Mouse (Mus musculus) neural tube, embryonic 14.5 days (tissue): ENCODE results near the gene Cldn7. TPM values are rescaled to one million over a fixed set of nuclear protein-coding genes. Genes with fewer than 3 reads are reported as not detected.
"Not testable (repeated sequence)": the region's sequence is repeated elsewhere in the genome, so short reads cannot be mapped to it uniquely, and the experiment has no call there.

Experiments used
- ATAC-seq: fragments of 200-750 bp; cut with Nextera tagmentation; 2 replicates; pipeline ENCODE4 v1.8.0; 2017; ENCODE audit warnings: low read depth, mild to moderate bottlenecking, moderate TSS enrichment, moderate library complexity
- H3K27ac ChIP-seq: fragments of 300-500 bp; sonication (generic); 2 replicates; pipeline ENCODE4 v1.5.1; 2014; ENCODE audit warnings: low read depth, mild to moderate bottlenecking, control low read depth, low read length, moderate library complexity, mixed read lengths
- H3K27me3 ChIP-seq: fragments of 300-500 bp; sonication (generic); 2 replicates; pipeline ENCODE4 v1.6.1; 2014; ENCODE audit warnings: low read length; ENCODE audit not compliant: control insufficient read depth, insufficient read depth
- H3K36me3 ChIP-seq: fragments of 300-500 bp; sonication (generic); 2 replicates; pipeline ENCODE4 v1.6.1; 2014; ENCODE audit warnings: low read length, mixed read lengths; ENCODE audit not compliant: control insufficient read depth, insufficient read depth
- H3K4me1 ChIP-seq: fragments of 300-500 bp; sonication (generic); 2 replicates; pipeline ENCODE4 v1.6.1; 2014; ENCODE audit warnings: low read length; ENCODE audit not compliant: control insufficient read depth, insufficient read depth
- H3K4me2 ChIP-seq: fragments of 300-500 bp; sonication (generic); 2 replicates; pipeline ENCODE4 v1.6.1; 2014; ENCODE audit warnings: mild to moderate bottlenecking, low read depth, low read length, control low read depth
- H3K4me3 ChIP-seq: fragments of 300-500 bp; sonication (generic); 2 replicates; pipeline ENCODE4 v1.5.1; 2014; ENCODE audit warnings: low read depth, low read length, control low read depth, mixed read lengths
- H3K9ac ChIP-seq: fragments of 300-500 bp; sonication (generic); replicated peaks from 2 replicates; pipeline ENCODE4 v1.6.1; 2014; ENCODE audit warnings: low read depth, mild to moderate bottlenecking, control low read depth, low read length, mixed read lengths
- H3K9me3 ChIP-seq: fragments of 300-500 bp; sonication (generic); 2 replicates; pipeline ENCODE4 v1.6.1; 2016; ENCODE audit warnings: low read length; ENCODE audit not compliant: control insufficient read depth
- WGBS: fragments of 180-500 bp; shearing (Covaris S2); extraction: QIAGEN DNeasy Blood & Tissue Kit; methylation state at CpG from one replicate; pipeline ENCODE4 v1.1.7; 2014; 5-methylcytosine and 5-hydroxymethylcytosine counted together
- polyA plus RNA-seq: library from polyadenylated mRNA; unstranded; fragments of >200 nt; fragmentation: Nextera tagmentation; extraction: Ambion mirVana; gene quantifications from 2 replicates; pipeline ENCODE4 v1.2.1, GENCODE M21; 2014

The Cldn7 gene
- polyA plus RNA-seq, 1 experiment from 2014 or later = 0.33 TPM

DNA sequence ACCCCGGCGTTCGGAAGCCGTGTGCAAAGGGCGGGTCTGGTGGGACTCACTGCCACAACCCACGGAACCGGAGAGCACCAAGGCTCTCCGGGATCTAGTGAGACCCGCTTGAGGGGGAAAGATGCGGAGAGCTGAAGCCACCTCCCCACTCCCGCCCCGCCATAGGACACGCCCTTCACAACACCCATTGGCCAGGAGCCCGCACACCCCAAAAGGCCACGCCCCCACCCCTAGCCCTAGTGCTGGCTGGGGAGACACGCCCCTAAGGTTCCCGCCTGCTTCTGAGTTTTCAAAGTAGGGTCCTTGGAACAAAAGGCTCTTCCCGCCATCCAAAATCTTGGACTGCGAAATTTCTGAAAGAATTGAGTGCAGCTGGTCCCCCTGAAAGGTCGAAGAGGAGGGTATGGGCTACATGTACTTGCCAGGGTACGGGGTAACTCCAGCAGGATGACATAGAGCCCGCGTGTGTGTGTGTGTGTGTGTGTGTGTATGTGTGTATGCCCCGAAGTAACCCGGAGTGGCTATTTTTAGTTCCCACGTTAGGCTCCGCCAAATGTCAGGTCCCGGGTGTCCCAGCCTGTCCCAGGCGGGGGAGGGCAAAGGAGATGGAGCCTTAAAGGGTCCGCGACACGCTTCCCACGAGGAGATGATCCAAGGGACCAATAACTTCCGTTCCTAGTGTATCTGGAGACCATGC, 16.4 kb upstream of the Cldn7 start, which contains the start of gene Slc2a4:
TSS of gene Slc2a4 (minus strand) at position 123 of the 697 bp plus-strand sequence.
- Histone ChIP-seq H3K4me3 (peak within 1 kb of the TSS; percentile 38), H3K36me3 (no peaks in the 10 kb centered on the region), H3K4me2 (peak within 1 kb of the TSS; percentile 50), H3K27ac (no peak within 1 kb of the TSS), H3K9me3 (no peaks in the 10 kb centered on the region), H3K9ac (peak within 1 kb of the TSS; percentile 39; the same call in 1 of the 2 replicates), H3K27me3 (peaks cover 3% of the 10 kb centered on the region; the same call in 1 of the 2 replicates), H3K4me1 (peaks cover 4% of the 10 kb centered on the region; the same call in 1 of the 2 replicates)
- WGBS = under 1% methylated on average over 34 of the region's 34 CpGs
- peak; percentile 95 for ATAC-seq

DNA sequence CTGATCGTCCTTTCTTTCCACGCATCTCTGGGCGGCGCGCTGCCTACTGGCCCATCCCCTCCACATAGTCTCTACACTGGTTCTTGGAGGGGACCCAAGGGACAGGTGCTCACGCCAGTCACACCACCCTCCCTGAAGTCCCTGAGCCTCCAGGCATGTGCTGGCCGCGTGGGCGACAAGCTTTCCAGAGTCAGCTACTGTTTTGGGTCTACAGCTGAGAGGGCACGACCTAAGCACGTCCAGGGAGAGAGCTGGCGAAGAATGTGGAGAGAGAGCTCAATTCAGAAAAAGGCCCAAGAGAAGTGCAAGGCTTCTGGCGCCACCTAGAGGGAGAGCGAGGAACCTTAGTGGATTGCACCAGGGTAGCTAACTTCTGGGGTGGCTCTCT, 15.8 kb upstream of the Cldn7 start:
- Histone ChIP-seq H3K4me3 (peak overlapping the region; percentile 38; the same call in 1 of the 2 replicates), H3K36me3 (no peaks in the 10 kb centered on the region), H3K4me2 (peak overlapping the region; percentile 50), H3K27me3 (peaks cover 3% of the 10 kb centered on the region; the same call in 1 of the 2 replicates), H3K27ac (no peak overlapping the region), H3K4me1 (peaks cover 4% of the 10 kb centered on the region; the same call in 1 of the 2 replicates), H3K9me3 (no peaks in the 10 kb centered on the region), H3K9ac (no peak overlapping the region)
- WGBS = under 1% methylated on average over 14 of the region's 14 CpGs
- ATAC-seq = peak; percentile 52; the same call in 1 of the 2 replicates

DNA sequence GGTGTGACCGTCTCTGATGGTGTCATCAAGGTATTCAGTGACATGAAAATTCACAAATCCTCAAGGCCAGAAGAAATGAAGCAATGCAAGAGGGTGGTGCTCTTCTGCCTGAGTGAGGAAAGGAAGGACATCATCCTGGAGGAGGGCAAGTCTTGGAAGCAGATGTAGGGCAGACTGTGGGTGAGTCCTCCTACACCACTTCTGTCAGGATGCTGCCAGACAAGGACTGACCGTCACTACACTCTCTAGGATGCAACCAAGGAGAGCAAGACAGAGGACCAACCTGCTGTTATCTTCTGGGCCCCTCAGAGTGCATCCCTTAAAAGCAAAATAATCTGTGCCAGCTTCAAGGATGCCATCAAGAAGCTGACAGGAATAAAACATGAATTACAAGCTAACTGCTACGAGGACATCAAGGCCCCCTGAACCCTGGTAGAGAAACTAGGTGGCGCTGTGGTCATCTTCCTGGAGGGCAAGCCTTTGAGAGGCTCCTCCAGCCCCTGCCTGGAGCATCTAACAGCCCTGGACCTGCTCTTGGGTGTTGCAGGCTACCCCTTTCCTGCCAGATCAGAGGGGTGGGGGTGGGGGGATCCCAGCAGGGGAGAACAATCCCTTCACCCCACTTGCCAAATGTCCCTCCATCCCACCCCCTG, 13.6 kb upstream of the Cldn7 start:
- no peak for ATAC-seq
- Histone ChIP-seq H3K27ac (no peak overlapping the region), H3K4me3 (no peak overlapping the region), H3K9ac (no peak overlapping the region), H3K9me3 (no peaks in the 10 kb centered on the region), H3K27me3 (peaks cover 3% of the 10 kb centered on the region; the same call in 1 of the 2 replicates), H3K4me1 (peaks cover 4% of the 10 kb centered on the region; the same call in 1 of the 2 replicates), H3K4me2 (no peak overlapping the region), H3K36me3 (no peaks in the 10 kb centered on the region)
- WGBS = 44% methylated on average over 4 of the region's 4 CpGs

DNA sequence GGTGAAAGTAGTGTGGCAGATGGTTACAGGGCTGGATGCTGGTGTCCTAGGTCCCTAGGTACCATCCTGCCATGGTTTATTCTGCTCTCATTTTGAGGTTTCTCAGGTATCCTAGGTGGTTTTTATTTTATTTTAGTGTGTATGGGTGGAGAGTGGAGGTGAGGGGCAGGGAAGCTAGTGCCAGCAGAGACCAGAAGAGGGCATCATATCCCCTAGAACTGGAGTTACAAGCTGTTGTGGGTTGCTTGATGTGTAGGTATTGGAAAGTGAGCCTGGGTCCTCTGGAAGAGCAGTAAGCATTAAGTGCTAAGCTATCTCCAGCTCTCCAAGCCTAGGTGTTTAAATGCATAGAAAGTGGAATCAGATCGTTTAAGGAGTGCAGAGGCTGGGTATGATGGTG, 12.3 kb upstream of the Cldn7 start:
- H3K4me2 ChIP-seq = no peak overlapping the region
- no peak overlapping the region for H3K27ac ChIP-seq
- peaks cover 4% of the 10 kb centered on the region; the same call in 1 of the 2 replicates for H3K4me1 ChIP-seq
- H3K9ac ChIP-seq = no peak overlapping the region
- no peaks in the 10 kb centered on the region for H3K9me3 ChIP-seq
- 48% methylated on average over 1 of the region's 1 CpGs for WGBS
- peaks cover 3% of the 10 kb centered on the region; the same call in 1 of the 2 replicates for H3K27me3 ChIP-seq
- no peak for ATAC-seq
- no peaks in the 10 kb centered on the region for H3K36me3 ChIP-seq
- no peak overlapping the region for H3K4me3 ChIP-seq

DNA sequence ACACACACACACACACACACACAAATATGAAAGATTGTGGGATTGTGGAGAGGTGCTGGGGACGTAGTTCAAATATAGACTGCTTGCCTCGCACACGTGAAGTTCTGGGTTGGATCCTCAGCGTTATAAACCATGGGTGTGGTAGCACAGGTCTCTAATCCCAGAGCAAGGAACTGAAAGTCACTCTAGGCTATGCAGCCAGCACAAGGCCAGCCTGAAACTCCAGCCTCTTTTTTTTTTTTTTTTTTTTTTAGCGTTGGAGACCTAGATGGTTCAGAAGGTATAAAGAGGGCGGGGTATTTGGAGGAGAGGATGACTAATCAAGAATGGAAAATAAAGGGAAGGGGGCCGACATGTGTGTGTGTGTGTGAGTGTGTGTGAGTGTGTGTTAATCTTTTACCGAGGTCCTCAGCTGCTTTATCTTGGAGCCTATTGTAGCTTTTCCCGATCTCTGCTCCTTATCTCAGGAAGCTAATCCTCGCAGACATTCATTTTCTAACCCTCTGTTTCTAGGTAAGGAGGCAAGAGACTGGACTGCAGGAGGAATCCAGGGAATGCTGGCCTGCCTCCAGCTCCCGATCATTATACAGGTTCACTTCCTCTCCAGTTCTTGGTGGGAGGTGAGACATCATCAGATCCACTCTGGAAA, 11.2 kb upstream of the Cldn7 start:
- Histone ChIP-seq H3K27me3 (no peaks in the 10 kb centered on the region), H3K4me1 (peaks cover 4% of the 10 kb centered on the region; the same call in 1 of the 2 replicates), H3K36me3 (no peaks in the 10 kb centered on the region), H3K4me2 (no peak overlapping the region), H3K9ac (no peak overlapping the region), H3K27ac (no peak overlapping the region), H3K4me3 (no peak overlapping the region), H3K9me3 (no peaks in the 10 kb centered on the region)
- no peak for ATAC-seq
- 73% methylated on average over 11 of the region's 11 CpGs for WGBS

DNA sequence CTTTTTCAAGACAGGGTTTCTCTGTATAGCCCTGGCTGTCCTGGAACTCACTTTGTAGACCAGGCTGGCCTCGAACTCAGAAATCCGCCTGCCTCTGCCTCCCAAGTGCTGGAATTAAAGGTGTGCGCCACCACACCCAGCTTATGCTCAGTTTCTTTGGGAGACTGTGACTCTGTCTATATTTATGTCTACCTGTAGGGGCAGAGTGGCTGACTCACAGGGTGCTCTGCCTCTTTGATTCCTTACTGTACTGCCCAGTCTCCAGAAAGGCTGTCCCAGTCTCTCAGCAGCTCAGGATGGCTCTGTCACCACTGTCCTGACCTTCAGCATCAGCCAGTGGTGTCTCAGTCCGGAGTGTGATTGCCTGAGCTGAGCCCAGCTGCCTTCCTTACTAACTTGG, 9.0 kb upstream of the Cldn7 start:
- not testable (repeated sequence) for H3K9me3 ChIP-seq, ATAC-seq
- 84% methylated on average over 4 of the region's 4 CpGs for WGBS

DNA sequence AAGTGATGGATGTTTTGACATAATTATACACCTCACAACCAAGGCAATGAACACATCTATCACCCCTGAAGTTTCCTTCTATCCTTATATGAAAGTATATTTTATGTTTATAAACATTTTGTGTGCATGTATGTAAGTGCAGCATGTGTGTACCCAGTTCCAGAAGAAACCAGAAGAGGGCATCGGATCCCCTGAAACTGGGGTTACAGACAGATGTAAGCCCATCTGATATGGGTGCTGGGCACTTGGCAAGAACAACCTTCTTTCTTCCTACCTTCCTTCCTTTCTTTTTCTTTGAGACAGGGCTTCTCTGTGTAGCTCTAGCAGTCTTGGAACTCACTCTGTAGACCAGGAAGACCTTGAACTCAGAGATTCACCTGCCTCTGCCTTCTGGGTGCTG, 8.4 kb upstream of the Cldn7 start:
- H3K27ac ChIP-seq = no peak overlapping the region
- no peaks in the 10 kb centered on the region for H3K4me1 ChIP-seq
- no peaks in the 10 kb centered on the region for H3K36me3 ChIP-seq
- no peak for ATAC-seq
- no peaks in the 10 kb centered on the region for H3K27me3 ChIP-seq
- H3K9ac ChIP-seq = no peak overlapping the region
- H3K4me2 ChIP-seq = no peak overlapping the region
- no peaks in the 10 kb centered on the region for H3K9me3 ChIP-seq
- H3K4me3 ChIP-seq = no peak overlapping the region
- 76% methylated on average over 1 of the region's 1 CpGs for WGBS

More for the DNA sequence above, 9.0 kb upstream of the Cldn7 start:
- H3K4me1 ChIP-seq, H3K36me3 ChIP-seq, H3K9ac ChIP-seq, H3K27me3 ChIP-seq, H3K4me2 ChIP-seq, H3K4me3 ChIP-seq, H3K27ac ChIP-seq: not testable (repeated sequence)

DNA sequence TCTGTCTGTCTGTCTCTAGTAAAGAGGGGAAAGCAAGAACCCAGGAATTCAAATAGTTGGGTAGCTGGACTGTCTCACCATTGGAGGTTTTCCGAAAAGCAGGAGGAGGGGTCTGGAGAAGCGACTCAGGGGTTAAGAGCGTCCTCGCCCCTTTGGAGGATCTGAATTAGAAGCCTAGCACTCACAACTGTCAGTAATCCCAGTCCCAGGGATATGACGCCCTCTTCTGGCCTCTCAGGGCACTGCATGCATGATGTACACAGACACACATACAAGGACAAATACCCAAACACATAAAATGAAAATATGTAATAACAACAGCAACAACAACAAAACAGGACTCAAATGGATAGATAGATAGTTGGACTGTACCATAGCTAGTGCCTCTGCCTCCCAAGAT, 4.0 kb upstream of the Cldn7 start:
- Histone ChIP-seq H3K9ac (no peak overlapping the region), H3K4me1 (peaks cover 5% of the 10 kb centered on the region; the same call in 1 of the 2 replicates), H3K4me2 (no peak overlapping the region), H3K4me3 (no peak overlapping the region), H3K27ac (no peak overlapping the region), H3K9me3 (no peaks in the 10 kb centered on the region), H3K27me3 (peaks cover 27% of the 10 kb centered on the region), H3K36me3 (no peaks in the 10 kb centered on the region)
- WGBS = 34% methylated on average over 5 of the region's 5 CpGs
- ATAC-seq = no peak
